Mouse (Mus musculus) kidney, postnatal 25 days (tissue): ENCODE results near the gene Zmat5.

Source experiments
- DNase-seq, 2 experiments: peaks; one replicate each; pipeline ENCODE4 v3.0.0; 2021; ENCODE audit warnings: mixed read lengths in 2 of 2

Gene Zmat5

DNA sequence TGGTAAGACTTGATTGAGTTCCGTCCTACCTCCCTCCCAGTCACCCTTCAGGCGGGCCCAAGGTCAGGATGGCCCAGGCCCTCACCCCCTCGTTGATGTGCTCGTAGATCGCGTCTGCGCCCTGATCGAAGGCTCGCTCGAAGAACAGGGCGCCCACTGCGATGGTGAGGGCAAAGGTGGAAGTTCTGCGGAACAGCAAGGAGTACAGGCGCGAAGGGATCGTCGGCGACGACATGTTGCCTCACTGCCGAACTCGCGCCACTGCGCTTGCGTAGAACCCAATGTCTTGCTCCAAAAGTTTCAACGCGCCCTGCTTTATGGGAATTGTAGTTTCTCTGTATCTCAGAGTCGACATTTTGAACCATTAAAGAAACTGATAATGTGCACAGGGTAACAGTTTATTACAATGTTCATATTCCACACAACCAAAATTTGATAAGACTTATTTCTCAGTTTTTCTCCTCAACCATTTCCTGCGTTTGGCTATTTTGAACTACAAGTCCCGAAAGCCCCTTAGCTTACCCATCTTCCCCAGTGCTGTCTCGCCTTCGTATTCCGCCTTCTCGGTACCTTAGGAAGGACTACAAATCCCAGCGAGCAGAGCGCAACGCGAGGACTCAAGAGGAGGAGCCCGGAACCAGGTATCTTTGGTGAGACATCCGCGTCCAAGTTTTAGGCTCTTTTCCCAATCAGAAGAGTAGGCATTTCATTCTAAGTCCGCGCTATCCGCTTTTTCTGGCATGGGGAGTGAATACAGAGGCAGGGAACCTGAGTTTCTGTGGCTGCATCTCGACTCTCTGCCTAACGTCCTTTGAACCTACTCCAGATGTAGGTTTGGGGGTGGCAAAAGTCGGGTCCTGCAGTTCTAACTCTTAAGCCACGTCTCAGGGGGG is at the start of gene Zmat5, which contains the start of gene Uqcr10:
TSS of gene Zmat5 (plus strand) at position 607 of the 893 bp plus-strand sequence.
TSS of gene Uqcr10 (minus strand) at position 271 of the 893 bp plus-strand sequence.
- peak; percentile 96 for DNase-seq

DNA sequence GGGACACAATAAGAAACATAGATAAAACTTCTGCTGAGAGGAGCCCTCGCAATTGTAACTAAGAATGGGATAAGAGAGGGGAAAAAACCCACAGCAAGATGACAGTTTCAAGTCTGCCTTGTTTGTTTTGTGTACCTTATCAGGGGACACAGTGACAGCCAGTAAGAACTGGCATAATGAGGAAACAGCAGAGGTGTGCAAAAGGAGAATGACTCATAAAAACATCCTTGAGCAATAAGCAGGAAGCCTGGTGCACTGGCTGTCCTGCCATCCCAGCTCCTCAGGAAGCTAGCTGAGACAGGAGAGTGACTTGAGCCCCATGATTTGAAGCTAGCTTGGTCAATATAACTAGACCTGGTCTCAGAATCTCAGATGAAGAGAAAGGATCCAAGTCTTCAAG is 44.7 kb upstream of the Zmat5 start:
- no peak for DNase-seq

DNA sequence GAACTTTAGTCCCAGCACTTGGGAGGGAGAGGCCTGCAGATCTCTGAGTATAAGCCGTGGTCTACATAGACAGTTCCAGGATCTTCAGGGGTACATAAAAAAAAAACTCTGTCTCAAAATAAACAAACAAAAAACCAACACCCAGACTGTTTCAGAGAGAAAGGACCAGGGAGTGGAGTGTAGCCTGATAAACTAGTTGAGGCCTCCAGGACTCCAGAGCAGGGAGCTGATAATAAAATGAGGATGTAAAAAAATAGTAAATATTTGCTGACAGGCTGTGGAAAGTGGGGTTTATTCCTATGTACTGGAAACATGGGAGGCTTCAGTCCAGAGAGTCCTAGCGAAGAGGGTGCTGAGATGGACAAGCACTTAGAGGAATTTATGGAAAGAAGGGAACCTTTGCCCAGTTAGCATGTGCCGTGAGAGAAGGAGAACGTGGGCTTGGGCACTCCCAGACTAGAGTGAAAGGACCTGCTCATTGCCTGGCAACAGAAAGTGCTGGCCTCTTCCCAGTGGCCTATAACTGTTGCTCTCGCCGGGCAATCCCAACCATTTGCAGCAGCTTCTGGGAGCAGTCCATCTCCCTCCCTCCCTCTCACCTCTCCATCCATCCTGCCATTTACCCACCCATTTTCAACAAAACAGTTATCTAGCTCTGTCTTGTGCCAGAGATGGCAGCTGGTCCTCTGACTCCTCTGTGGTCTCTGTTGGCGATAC is 44.0 kb upstream of the Zmat5 start:
- DNase-seq: no peak

- DNase-seq: peak in 1 of 2 experiments; percentile 53
Observed at GRCm38 (mm10) chr11:4661324-4661723, 43.2 kb upstream of the Zmat5 start.

- no peak for DNase-seq
Observed at GRCm38 (mm10) chr11:4661871-4662495, 42.5 kb upstream of the Zmat5 start.

DNA sequence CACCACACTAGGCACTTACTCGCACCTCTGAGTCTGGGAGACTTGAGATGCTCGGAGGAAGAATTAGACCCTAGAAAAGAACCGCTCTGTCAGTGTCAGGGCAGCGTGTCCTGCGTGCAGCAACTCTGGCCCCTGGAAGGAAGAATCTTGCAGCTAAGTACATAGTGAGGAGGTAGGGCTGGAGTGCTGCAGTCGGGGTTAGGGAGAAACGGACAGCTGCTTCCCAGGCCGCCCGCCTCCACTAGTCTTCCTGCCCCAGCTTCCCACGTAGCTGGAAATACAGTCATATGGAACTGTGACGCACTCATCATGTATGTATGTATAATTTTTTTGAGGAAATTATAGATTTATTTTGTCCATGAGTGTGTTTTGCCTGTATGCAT is 42.0 kb upstream of the Zmat5 start:
- DNase-seq: no peak

DNA sequence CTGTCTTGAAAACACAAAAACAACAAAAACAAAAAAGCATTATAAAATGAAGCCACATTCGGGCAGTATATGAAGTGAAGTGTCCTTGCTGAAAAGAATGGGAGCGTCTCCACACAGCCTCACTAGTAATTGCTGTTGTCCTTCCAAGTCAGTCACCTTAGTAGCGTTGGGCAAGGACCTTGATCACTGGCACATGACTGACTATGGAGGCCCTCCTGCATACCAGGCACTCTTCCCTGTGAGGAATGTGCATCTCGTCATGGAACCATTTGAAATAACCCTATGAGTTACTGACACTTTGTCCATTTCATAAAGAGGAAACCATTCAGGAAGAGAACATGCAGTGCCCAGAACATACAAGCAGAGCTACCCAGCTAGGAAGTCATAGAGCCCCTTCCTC is 32.7 kb upstream of the Zmat5 start:
- DNase-seq: no peak

- DNase-seq: no peak
Observed at GRCm38 (mm10) chr11:4674593-4674992, 29.9 kb upstream of the Zmat5 start.

- DNase-seq: no peak
Observed at GRCm38 (mm10) chr11:4675126-4675562, 29.3 kb upstream of the Zmat5 start.

GRCm38 (mm10) chr11:4675693-4676092 is 28.8 kb upstream of the Zmat5 start:
- peak in 1 of 2 experiments; percentile 12 for DNase-seq

- DNase-seq: no peak
Observed at GRCm38 (mm10) chr11:4677250-4677872, 27.1 kb upstream of the Zmat5 start.

GRCm38 (mm10) chr11:4678700-4679440 is 25.6 kb upstream of the Zmat5 start:
- DNase-seq: no peak

DNA sequence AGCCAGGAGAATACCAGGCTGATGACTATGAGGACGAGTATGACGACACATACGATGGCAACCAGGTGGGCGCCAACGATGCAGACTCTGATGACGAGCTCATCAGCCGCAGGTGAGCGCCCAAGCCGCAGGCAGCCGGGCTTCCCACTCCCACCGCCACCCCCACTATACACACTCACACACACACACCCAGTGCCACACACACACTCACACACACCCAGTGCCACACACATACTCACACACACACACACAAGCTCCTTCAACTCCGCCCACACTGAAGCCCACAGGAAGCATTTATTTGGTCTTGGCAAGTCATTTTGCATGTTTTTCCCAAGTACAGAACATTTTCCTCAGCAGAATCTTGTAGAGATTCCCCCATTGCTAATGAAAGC is 25.0 kb upstream of the Zmat5 start:
- DNase-seq: peak in 1 of 2 experiments; percentile 12

DNA sequence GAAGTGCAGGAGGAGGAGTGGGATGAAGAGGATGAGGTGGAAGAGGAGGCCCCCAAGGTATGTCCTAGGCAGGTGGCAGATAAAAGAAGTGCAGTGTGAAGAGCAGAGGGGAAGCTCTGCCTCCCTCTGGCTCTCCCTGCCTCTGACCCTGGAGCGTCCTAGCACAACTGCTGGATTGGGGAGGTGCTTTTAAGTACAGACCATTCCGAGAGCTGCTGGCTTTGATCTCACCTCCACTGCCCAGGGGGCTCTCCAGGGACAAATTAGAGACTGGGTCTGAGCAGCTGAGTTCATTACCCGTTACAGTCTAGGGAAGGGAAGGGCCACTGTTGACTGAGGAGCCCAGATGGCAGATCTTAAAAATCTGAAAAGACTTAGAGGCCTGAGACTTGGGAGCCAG is 24.4 kb upstream of the Zmat5 start:
- DNase-seq: peak in 1 of 2 experiments; percentile 24

DNA sequence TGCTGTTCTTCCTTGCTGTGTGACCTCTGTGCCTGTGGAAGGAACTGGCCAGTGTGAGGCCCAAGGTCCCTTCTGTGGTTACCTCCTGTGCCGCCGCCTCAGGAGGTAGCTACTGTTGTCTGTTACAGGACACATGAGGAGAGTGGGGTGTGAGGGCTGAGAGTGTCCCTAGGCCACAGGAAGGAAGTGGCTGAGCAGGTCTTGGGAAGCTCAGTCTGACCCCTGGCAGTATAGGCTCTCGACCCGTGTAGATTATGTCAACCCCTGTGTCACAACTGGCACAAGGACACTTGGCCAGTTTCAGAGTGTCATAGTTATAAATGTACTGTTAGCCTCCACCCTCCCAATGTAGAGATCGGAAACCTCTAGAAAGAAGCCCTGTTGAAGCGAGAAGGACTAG is 21.0 kb upstream of the Zmat5 start:
- DNase-seq: no peak

- no peak for DNase-seq
Observed at GRCm38 (mm10) chr11:4684186-4684585, 20.3 kb upstream of the Zmat5 start.

- peak in 1 of 2 experiments; percentile 20 for DNase-seq
Observed at GRCm38 (mm10) chr11:4685071-4685470, 19.4 kb upstream of the Zmat5 start.

- peak in 1 of 2 experiments; percentile 7 for DNase-seq
Observed at GRCm38 (mm10) chr11:4685510-4685909, 19.0 kb upstream of the Zmat5 start.

DNA sequence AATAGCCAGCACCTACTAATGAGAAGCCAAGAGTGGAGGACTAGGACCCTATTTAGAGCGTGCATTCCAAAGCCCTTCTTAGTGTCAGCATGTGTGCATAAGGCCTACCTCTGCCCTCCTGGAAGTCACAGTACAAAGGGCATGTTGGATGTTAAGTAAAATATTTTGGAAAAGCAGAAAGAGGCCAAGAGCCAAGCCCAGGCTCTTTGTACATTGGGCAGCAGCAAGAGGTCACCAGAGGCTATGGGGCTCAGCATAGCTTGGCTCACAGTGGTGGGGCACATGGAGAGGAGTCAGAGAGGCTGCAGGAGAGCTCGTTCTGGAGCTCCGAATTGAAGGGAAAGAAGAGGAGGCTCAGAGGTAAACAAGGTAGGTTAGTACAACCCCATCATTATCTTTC is 17.5 kb upstream of the Zmat5 start:
- DNase-seq: peak in 1 of 2 experiments; percentile 5

GRCm38 (mm10) chr11:4687874-4688273 is 16.6 kb upstream of the Zmat5 start:
- DNase-seq: no peak

- no peak for DNase-seq
Observed at GRCm38 (mm10) chr11:4688632-4689380, 15.7 kb upstream of the Zmat5 start.
